Mouse (Mus musculus): ENCODE measurements around the gene Inafm2. TPM values are rescaled to one million over a fixed set of nuclear protein-coding genes. Genes with fewer than 3 reads are reported as not detected.

Gene Inafm2
- polyA plus RNA-seq, 1 experiment from 2014 or later = 20.7 TPM

DNA sequence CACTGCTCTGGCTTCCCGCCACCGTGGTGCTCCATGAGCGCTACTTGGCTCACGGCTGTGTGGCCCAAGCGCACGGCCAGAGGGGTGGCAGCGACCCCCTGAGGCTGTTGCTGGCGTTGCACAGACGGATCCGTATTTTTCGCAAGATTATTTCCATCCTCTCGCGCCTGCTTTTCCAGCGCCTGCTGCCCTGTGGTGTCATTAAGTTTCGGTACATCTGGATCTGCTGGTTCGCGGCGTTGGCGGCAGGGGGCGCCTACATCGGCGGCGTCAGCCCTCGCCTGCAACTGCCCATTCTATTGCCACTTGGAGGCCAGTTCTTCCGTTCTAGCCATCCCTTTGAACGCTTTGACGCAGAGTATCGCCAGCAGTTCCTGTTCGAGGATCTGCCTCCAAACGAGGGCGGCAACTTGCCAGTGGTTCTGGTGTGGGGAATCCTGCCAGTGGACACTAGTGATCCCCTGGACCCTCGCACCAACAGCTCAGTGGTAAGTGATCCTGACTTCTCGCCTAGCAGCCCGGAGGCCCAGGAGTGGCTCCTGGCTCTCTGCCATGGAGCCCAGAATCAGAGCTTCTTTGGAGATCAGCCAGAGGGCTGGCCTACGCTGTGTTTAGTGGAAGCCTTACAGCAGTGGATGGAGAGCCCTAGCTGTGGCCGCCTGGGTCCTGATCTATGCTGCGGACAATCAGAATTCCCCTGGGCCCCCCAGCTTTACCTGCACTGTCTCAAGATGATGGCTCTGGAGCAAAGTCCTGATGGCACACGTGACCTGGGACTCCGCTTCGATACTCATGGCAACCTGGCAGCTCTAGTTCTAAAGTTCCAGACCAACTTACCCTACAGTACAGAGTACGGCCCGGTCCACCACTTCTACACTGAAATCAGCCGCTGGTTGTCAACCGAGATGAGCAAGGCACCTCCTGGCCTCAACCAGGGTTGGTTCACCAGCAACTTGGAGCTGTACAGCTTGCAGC is 45.3 kb downstream of the Inafm2 start:
- Histone ChIP-seq H3K4me2 (ENCODE audit: low read depth, low read length) (peak overlapping the region; percentile 39), H3K27me3 (replicated peaks; ENCODE audit: control insufficient read depth, insufficient read depth, low read length) (no peaks in the 10 kb centered on the region), H3K27ac (replicated peaks; ENCODE audit: low read depth, low read length) (no peak overlapping the region), H3K9ac (ENCODE audit: low read depth, low read length) (no peak overlapping the region), H3K36me3 (ENCODE audit: control insufficient read depth, insufficient read depth, low read length) (no peaks in the 10 kb centered on the region), H3K4me1 (ENCODE audit: control insufficient read depth, insufficient read depth, low read length) (no peaks in the 10 kb centered on the region; the same call in 1 of the 2 replicates), H3K4me3 (ENCODE audit: low read depth, low read length) (peak overlapping the region; percentile 8; the same call in 1 of the 2 replicates), H3K9me3 (ENCODE audit: control insufficient read depth, low read length) (no peaks in the 10 kb centered on the region)
- peak; percentile 67 for ATAC-seq (ENCODE audit: low read depth)
- WGBS = 24% methylated on average over 44 of the region's 44 CpGs
- DNase-seq (ENCODE audit: low spot score) = peak; percentile 50

DNA sequence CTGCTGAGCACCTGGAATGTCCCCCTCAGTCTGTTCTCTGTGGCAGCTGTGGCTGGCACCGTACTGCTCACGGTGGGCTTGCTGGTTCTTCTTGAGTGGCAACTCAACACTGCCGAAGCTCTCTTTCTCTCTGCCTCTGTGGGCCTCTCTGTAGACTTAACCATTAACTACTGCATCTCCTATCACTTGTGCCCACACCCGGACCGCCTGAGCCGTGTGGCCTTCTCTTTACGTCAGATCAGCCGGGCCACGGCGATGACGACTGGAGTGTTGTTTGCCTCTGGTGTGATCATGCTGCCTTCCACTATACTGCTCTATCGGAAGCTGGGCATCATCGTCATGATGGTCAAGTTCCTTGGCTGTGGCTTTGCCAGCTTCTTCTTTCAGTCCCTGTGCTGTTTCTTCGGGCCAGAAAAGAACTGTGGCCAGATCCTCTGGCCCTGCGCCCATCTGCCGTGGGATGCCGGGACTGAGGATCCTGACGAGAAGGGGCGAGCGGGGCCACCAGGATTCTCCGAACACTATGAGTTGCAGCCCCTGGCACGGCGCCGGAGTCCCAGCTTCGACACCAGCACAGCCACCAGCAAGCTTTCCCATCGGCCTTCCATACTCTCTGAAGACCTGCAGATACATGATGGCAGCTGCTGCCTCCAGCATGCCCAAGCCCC is 46.2 kb downstream of the Inafm2 start:
- H3K27me3 ChIP-seq (replicated peaks; ENCODE audit: control insufficient read depth, insufficient read depth, low read length) = no peaks in the 10 kb centered on the region
- H3K4me1 ChIP-seq (ENCODE audit: control insufficient read depth, insufficient read depth, low read length) = no peaks in the 10 kb centered on the region; the same call in 1 of the 2 replicates
- 93% methylated on average over 26 of the region's 26 CpGs for WGBS
- H3K9me3 ChIP-seq (ENCODE audit: control insufficient read depth, low read length) = no peaks in the 10 kb centered on the region
- H3K36me3 ChIP-seq (ENCODE audit: control insufficient read depth, insufficient read depth, low read length) = no peaks in the 10 kb centered on the region
- no peak overlapping the region for H3K9ac ChIP-seq (ENCODE audit: low read depth, low read length)
- H3K4me2 ChIP-seq (ENCODE audit: low read depth, low read length) = no peak overlapping the region
- H3K27ac ChIP-seq (replicated peaks; ENCODE audit: low read depth, low read length) = no peak overlapping the region
- no peak for DNase-seq (ENCODE audit: low spot score)
- no peak for ATAC-seq (ENCODE audit: low read depth)
- H3K4me3 ChIP-seq (ENCODE audit: low read depth, low read length) = no peak overlapping the region

DNA sequence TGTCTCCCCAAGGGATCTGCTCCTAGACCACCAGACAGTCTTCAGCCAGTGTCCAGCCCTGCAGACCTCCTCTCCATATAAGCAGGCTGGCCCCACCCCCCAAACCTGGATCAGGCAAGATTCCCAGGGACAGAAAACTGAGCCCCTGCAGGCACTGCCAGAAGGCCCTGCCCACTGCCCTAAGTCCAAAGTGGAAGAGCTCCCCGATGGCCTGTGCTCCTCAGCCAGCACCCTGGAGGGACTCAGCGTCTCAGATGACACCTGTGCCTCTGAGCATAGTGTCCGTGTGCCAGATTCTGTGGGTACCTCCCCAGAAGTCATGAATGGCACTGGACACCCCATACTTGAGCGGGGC is 46.7 kb downstream of the Inafm2 start:
- H3K4me3 ChIP-seq (ENCODE audit: low read depth, low read length) = no peak overlapping the region
- DNase-seq (ENCODE audit: low spot score) (no peak), ATAC-seq (ENCODE audit: low read depth) (no peak)
- no peak overlapping the region for H3K27ac ChIP-seq (replicated peaks; ENCODE audit: low read depth, low read length)
- no peaks in the 10 kb centered on the region for H3K36me3 ChIP-seq (ENCODE audit: control insufficient read depth, insufficient read depth, low read length)
- no peak overlapping the region for H3K4me2 ChIP-seq (ENCODE audit: low read depth, low read length)
- H3K9ac ChIP-seq (ENCODE audit: low read depth, low read length) = no peak overlapping the region
- H3K4me1 ChIP-seq (ENCODE audit: control insufficient read depth, insufficient read depth, low read length) = no peaks in the 10 kb centered on the region; the same call in 1 of the 2 replicates
- H3K27me3 ChIP-seq (replicated peaks; ENCODE audit: control insufficient read depth, insufficient read depth, low read length) = no peaks in the 10 kb centered on the region
- H3K9me3 ChIP-seq (ENCODE audit: control insufficient read depth, low read length) = no peaks in the 10 kb centered on the region
- WGBS = 77% methylated on average over 4 of the region's 4 CpGs

DNA sequence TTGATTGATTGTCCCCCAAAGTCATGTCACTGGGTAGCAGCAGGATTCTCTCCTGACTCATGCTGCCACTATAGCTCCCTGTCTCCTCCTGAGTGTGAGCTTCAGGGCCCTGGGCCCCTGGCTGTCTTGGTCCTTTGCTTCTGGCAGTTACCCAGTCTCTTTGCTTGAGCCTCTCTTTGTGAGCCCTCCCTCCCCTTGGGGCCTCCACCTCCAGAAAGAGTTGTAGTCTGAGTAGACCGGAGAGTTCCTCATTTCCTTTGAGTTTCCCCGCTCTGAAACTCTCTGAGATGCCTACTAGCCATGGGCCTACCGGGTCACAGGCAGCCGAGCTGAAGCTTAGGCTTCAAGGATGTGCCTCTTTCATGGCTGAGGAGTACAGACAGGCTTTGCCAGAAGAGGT is 48.1 kb downstream of the Inafm2 start:
- ATAC-seq (ENCODE audit: low read depth) = no peak
- no peak overlapping the region for H3K9ac ChIP-seq (ENCODE audit: low read depth, low read length)
- H3K27me3 ChIP-seq (replicated peaks; ENCODE audit: control insufficient read depth, insufficient read depth, low read length) = no peaks in the 10 kb centered on the region
- H3K36me3 ChIP-seq (ENCODE audit: control insufficient read depth, insufficient read depth, low read length) = no peaks in the 10 kb centered on the region
- no peak overlapping the region for H3K27ac ChIP-seq (replicated peaks; ENCODE audit: low read depth, low read length)
- H3K4me1 ChIP-seq (ENCODE audit: control insufficient read depth, insufficient read depth, low read length) = no peaks in the 10 kb centered on the region; the same call in 1 of the 2 replicates
- H3K9me3 ChIP-seq (ENCODE audit: control insufficient read depth, low read length) = peaks cover 5% of the 10 kb centered on the region; the same call in 1 of the 2 replicates
- H3K4me2 ChIP-seq (ENCODE audit: low read depth, low read length) = no peak overlapping the region
- WGBS = 78% methylated on average over 4 of the region's 4 CpGs
- DNase-seq (ENCODE audit: low spot score) = no peak
- no peak overlapping the region for H3K4me3 ChIP-seq (ENCODE audit: low read depth, low read length)

Other genes with a start within 250 kb of the Inafm2 start
- gene Bmf, start 196.1 kb upstream of the Inafm2 start, polyA plus RNA-seq (2014; fragmentation: Nextera tagmentation; extraction: Ambion mirVana) = 5.6 and 7.6 TPM in 2 replicates
- gene Bub1b, start 147.5 kb upstream of the Inafm2 start, polyA plus RNA-seq (2014; fragmentation: Nextera tagmentation; extraction: Ambion mirVana) = 53.4 and 65.0 TPM in 2 replicates
- 2.0 and 2.5 TPM in 2 replicates for gene Pak6, start 82.5 kb upstream of the Inafm2 start, polyA plus RNA-seq (2014; fragmentation: Nextera tagmentation; extraction: Ambion mirVana)
- 0.05 and 0.11 TPM in 2 replicates for gene Ankrd63, start 41.8 kb upstream of the Inafm2 start, polyA plus RNA-seq (2014; fragmentation: Nextera tagmentation; extraction: Ambion mirVana)
- gene Plcb2, start 17.3 kb upstream of the Inafm2 start, polyA plus RNA-seq (2014; fragmentation: Nextera tagmentation; extraction: Ambion mirVana) = 0.85 and 1.2 TPM in 2 replicates
- gene Ccdc9b, start 16.9 kb downstream of the Inafm2 start, polyA plus RNA-seq (2014; fragmentation: Nextera tagmentation; extraction: Ambion mirVana) = 0.96 and 1.0 TPM in 2 replicates
- gene Phgr1, start 27.0 kb downstream of the Inafm2 start, polyA plus RNA-seq (2014; fragmentation: Nextera tagmentation; extraction: Ambion mirVana) = 0.35 TPM in 1 of 2 replicates, not detected in the other
- 1.4 and 2.3 TPM in 2 replicates for gene Disp2, start 34.0 kb downstream of the Inafm2 start, polyA plus RNA-seq (2014; fragmentation: Nextera tagmentation; extraction: Ambion mirVana)
- gene Knstrn, start 68.2 kb downstream of the Inafm2 start, polyA plus RNA-seq (2014; fragmentation: Nextera tagmentation; extraction: Ambion mirVana) = 75.7 and 94.2 TPM in 2 replicates
- 50.7 and 61.9 TPM in 2 replicates for gene Ivd, start 116.2 kb downstream of the Inafm2 start, polyA plus RNA-seq (2014; fragmentation: Nextera tagmentation; extraction: Ambion mirVana)
- 1.3 and 1.6 TPM in 2 replicates for gene Bahd1, start 154.6 kb downstream of the Inafm2 start, polyA plus RNA-seq (2014; fragmentation: Nextera tagmentation; extraction: Ambion mirVana)
- 51.3 and 56.0 TPM in 2 replicates for gene Chst14, start 180.7 kb downstream of the Inafm2 start, polyA plus RNA-seq (2014; fragmentation: Nextera tagmentation; extraction: Ambion mirVana)

All from embryonic facial prominence, embryonic 14.5 days (tissue).